Mouse (Mus musculus): ENCODE results near the gene Raf1. TPM values are rescaled to one million over a fixed set of nuclear protein-coding genes. Genes with fewer than 3 reads are reported as not detected.

The Raf1 gene
- polyA plus RNA-seq, 1 experiment from 2014 or later: 157 TPM

DNA sequence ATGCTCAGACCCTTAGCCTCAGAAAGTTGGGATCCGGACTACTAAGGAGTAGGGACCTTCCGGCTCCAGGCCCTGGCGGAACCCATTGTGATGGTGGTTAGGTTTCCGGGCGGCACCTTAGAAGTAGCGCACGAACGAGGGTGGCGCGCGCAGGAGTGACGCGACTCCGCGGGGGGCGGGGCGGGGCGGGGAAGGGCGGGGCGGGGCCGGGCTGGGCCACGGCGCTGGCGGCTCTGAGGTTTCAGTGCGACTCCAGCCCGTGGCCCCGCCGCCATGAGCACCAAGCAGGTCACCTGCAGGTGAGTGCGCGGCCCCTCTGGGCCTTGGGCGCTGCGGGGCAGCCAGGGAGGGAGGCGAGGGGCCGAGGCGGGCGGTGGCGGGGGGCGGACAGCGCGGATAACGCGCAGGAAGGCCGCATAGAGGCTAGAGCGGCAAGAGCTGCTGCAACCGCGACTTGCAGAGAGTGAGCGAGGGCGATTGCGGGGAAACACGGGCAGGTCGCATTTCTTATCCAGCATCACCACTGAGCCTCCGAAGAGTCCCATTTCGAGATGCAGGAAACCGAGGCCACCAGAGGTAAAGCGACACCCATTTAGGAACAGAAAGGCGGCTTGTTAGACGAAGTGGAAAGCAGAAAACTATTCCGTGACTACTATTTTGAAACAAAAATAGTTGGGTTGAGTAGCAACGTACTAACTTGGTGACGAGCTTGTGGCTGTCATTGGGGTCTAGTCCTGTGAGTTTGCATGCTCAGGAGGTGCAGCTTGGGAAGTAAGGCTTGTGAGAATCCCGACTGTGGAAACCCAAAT, 74.5 kb downstream of the Raf1 start, which contains the start of gene Mkrn2:
TSS of gene Mkrn2 (plus strand) at position 188 of the 809 bp plus-strand sequence.
- no peaks in the 10 kb centered on the region for H3K36me3 ChIP-seq
- WGBS: under 1% methylated on average over 49 of the region's 61 CpGs
- H3K4me1 ChIP-seq: peaks cover 8% of the 10 kb centered on the region
- ATAC-seq (ENCODE audit: low FRiP score, low read depth): peak; percentile 93
- H3K27ac ChIP-seq (replicated peaks): peak within 1 kb of the TSS; percentile 68
- peak within 1 kb of the TSS; percentile 72 for H3K9ac ChIP-seq (replicated peaks)
- no peaks in the 10 kb centered on the region for H3K9me3 ChIP-seq
- peak within 1 kb of the TSS; percentile 84 for H3K4me3 ChIP-seq
- no peaks in the 10 kb centered on the region for H3K27me3 ChIP-seq
- peak within 1 kb of the TSS; percentile 56 for H3K4me2 ChIP-seq (replicated peaks)

DNA sequence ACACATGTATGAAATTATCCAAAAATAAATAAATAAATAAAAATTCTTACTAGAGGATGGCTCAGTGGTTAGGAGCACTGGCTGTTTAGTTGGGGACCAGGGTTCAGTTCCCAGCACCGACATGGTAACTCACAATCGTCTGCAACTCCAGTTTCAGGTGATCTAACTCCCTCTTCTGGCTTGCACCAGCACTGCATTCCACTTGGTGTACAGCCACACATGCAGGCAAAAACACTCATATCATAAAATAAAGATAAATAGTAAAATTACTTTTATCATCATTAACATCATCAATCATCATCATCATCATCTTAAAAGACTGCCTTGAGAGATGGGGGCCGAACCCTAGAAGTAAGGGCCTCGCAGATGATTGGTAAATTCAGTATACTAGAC, 75.1 kb downstream of the Raf1 start:
- no peaks in the 10 kb centered on the region for H3K36me3 ChIP-seq
- peaks cover 8% of the 10 kb centered on the region for H3K4me1 ChIP-seq
- 74% methylated on average over 4 of the region's 4 CpGs for WGBS
- no peaks in the 10 kb centered on the region for H3K9me3 ChIP-seq
- H3K4me3 ChIP-seq: peak overlapping the region; percentile 84
- no peak; the same call in 1 of the 2 replicates for ATAC-seq (ENCODE audit: low FRiP score, low read depth)
- no peaks in the 10 kb centered on the region for H3K27me3 ChIP-seq
- H3K4me2 ChIP-seq (replicated peaks): peak overlapping the region; percentile 56
- H3K27ac ChIP-seq (replicated peaks): no peak overlapping the region
- no peak overlapping the region for H3K9ac ChIP-seq (replicated peaks)

DNA sequence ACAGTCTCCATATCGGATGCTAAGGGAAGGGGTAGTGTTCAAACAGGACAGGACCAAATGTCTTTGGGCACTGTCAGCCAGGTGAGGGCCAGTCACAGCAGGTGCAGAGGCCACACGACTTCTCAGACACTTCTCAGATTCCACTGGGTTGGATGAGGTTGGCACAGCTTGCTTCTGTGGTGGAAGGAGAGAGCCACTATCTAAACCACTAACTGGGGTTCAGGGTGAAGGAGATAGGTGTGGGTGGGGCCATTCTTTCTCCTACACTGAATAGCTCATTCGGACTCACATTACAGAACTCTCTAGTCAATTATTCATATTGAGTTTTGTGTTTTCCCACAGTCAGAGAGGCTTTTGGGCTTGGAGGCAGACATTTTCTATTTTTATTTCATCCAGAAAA, 80.8 kb downstream of the Raf1 start:
- Histone ChIP-seq H3K4me3 (no peak overlapping the region), H3K27ac (replicated peaks) (no peak overlapping the region), H3K9ac (replicated peaks) (no peak overlapping the region), H3K9me3 (no peaks in the 10 kb centered on the region), H3K4me1 (no peaks in the 10 kb centered on the region), H3K4me2 (replicated peaks) (no peak overlapping the region), H3K36me3 (no peaks in the 10 kb centered on the region), H3K27me3 (no peaks in the 10 kb centered on the region)
- 72% methylated on average over 3 of the region's 3 CpGs for WGBS
- ATAC-seq (ENCODE audit: low FRiP score, low read depth): no peak

DNA sequence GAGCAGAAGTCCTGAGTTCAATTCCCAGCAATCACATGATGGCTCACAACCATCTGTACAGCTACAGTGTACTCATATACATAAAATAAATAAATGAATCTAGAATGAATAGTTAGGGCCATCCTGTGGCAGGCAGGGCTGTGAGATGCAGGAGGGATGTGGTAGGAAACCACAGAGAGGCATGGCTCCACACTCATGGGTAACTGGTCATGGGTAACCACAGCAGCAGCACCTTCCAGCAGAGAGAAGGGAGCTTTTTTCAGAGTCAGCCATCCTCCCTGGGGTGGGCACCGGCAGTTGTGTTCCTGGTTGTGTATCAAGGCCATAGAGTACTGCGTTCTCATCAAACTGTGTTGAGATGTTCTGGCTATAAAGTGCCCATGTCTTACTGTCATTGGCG, 82.0 kb downstream of the Raf1 start:
- WGBS: 91% methylated on average over 3 of the region's 3 CpGs
- Histone ChIP-seq H3K4me1 (no peaks in the 10 kb centered on the region), H3K27me3 (no peaks in the 10 kb centered on the region), H3K9ac (replicated peaks) (no peak overlapping the region), H3K36me3 (no peaks in the 10 kb centered on the region), H3K4me2 (replicated peaks) (no peak overlapping the region), H3K27ac (replicated peaks) (no peak overlapping the region), H3K4me3 (no peak overlapping the region), H3K9me3 (no peaks in the 10 kb centered on the region)
- ATAC-seq (ENCODE audit: low FRiP score, low read depth): no peak

DNA sequence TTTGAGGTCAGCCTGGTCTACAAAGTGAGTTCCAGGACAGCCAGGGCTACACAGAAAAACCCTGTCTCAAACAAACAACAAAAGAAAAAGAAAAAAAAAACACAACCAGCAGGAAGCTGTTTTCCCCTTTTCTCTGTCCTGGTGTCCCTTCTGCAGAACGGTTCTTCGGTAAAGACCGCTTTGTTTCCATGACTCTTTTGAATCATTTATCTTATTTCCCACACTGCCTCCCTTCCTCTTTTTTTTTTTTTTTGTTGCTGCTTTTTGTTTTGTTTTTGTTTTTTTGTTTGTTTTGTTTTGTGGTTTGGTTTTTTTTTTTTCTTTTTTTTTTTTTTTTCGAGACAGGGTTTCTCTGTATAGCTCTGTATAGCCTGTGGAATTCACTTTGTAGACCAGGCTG, 83.2 kb downstream of the Raf1 start:
- Histone ChIP-seq H3K4me2 (replicated peaks) (no peak overlapping the region), H3K36me3 (no peaks in the 10 kb centered on the region), H3K9ac (replicated peaks) (no peak overlapping the region), H3K27me3 (no peaks in the 10 kb centered on the region), H3K4me1 (no peaks in the 10 kb centered on the region), H3K9me3 (no peaks in the 10 kb centered on the region), H3K4me3 (no peak overlapping the region), H3K27ac (replicated peaks) (no peak overlapping the region)
- no peak for ATAC-seq (ENCODE audit: low FRiP score, low read depth)
- 85% methylated on average over 3 of the region's 4 CpGs for WGBS

DNA sequence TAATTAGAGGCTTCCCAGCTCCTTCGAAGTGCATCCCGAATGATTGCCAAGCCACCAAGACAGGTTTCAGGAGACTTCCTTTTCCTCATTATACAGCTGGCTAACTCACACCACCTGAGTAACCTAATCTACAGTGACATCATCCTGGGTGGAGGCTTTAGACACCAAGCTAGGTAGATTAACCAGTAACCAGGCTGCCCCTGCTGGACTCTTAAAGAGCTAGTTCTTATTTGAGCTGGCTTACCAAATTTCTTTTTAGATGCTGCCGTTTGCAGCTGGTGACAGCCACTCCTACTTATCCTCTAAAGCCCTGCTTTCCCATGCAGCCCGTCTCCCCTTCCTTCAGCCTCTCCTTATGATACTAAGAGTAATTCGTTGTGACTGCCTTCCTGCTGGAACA, 84.0 kb downstream of the Raf1 start, which contains the start of gene Mkrn2os:
TSS of gene Mkrn2os (minus strand) at position 119 of the 400 bp plus-strand sequence.
- Histone ChIP-seq H3K9me3 (no peaks in the 10 kb centered on the region), H3K9ac (replicated peaks) (no peak within 1 kb of the TSS; the same call in 1 of the 2 replicates), H3K4me1 (no peaks in the 10 kb centered on the region), H3K36me3 (no peaks in the 10 kb centered on the region), H3K4me3 (no peak within 1 kb of the TSS), H3K27ac (replicated peaks) (no peak within 1 kb of the TSS), H3K4me2 (replicated peaks) (no peak within 1 kb of the TSS), H3K27me3 (no peaks in the 10 kb centered on the region)
- no peak for ATAC-seq (ENCODE audit: low FRiP score, low read depth)
- 70% methylated on average over 5 of the region's 5 CpGs for WGBS

DNA sequence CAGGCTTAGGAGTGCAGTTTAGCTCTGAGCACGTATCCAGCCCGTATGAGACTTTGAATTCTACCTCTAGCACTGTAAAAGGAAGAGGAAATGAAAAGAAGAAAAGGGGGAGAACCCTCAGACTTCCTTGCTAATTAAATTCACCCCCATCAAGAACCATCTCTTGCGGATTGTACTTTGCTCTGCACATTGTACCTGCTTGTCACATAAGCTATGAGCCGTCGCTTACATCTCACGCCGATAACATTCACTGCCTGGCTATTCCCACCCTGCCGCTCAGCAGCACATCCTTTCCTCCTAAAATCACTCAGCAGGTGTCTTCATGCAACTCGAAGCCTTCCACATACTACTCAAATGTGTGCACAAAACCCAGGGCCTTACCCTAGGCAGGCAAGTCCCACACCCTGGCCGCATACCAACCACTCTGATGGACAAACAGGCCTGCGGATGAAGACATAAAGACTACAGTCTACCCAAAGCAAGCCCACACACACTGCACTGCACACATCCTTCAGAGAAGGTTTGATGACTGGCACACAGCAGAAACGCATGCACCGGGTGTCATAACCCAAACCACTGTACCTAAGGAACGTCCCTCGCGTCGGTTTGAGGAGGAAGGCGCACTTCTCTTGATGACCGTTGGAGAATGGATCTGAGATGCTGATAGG, 84.6 kb downstream of the Raf1 start:
- 89% methylated on average over 19 of the region's 19 CpGs for WGBS
- H3K36me3 ChIP-seq: no peaks in the 10 kb centered on the region
- no peaks in the 10 kb centered on the region for H3K9me3 ChIP-seq
- H3K27me3 ChIP-seq: no peaks in the 10 kb centered on the region
- no peak overlapping the region for H3K9ac ChIP-seq (replicated peaks)
- H3K4me3 ChIP-seq: no peak overlapping the region
- H3K27ac ChIP-seq (replicated peaks): no peak overlapping the region
- no peaks in the 10 kb centered on the region for H3K4me1 ChIP-seq
- H3K4me2 ChIP-seq (replicated peaks): no peak overlapping the region
- ATAC-seq (ENCODE audit: low FRiP score, low read depth): no peak

DNA sequence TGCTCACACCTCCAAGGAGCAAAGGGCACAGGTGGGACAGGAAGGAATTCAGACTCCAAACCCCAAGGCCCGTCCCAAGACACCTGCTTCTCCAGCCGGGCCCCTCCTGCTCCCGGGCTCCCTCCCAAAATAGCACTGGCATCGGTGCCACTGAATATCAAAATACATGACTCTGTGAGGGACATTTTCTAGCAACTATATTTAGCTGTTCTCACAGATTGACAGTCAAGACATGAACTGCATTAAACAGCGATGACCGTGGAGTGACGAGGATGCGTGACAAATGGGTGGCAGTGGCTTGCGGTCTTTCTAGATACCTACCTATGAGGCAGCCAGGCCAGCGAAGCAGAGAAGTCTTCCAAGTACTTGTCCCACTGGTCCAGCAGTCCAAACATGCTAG, 90.1 kb downstream of the Raf1 start:
- Histone ChIP-seq H3K9me3 (no peaks in the 10 kb centered on the region), H3K36me3 (no peaks in the 10 kb centered on the region), H3K27me3 (no peaks in the 10 kb centered on the region), H3K4me3 (no peak overlapping the region), H3K9ac (replicated peaks) (no peak overlapping the region), H3K27ac (replicated peaks) (no peak overlapping the region), H3K4me2 (replicated peaks) (no peak overlapping the region), H3K4me1 (no peaks in the 10 kb centered on the region)
- 86% methylated on average over 10 of the region's 10 CpGs for WGBS
- no peak for ATAC-seq (ENCODE audit: low FRiP score, low read depth)

DNA sequence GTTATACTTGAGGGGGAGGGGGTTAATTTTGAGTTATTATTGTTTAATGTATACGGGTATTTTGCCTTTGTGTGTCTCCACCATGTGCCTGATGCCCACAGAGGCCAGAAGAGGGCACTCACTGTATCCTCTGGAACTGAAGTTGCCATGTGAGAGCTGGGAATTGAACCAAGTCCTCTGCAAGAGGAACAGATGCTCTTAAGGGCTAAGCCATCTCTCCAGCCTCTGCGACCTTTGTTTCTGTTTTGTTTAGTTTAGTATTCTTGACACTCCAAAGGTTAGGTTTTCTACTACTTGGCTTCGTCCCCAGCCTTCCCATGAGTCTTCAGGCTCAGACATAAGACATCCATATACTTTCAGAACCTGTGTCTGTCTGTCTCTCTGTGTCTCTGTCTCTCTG, 92.3 kb downstream of the Raf1 start:
- peaks cover 7% of the 10 kb centered on the region; the same call in 1 of the 2 replicates for H3K36me3 ChIP-seq
- no peaks in the 10 kb centered on the region for H3K9me3 ChIP-seq
- H3K27ac ChIP-seq (replicated peaks): no peak overlapping the region
- ATAC-seq (ENCODE audit: low FRiP score, low read depth): no peak
- H3K4me3 ChIP-seq: no peak overlapping the region
- H3K4me1 ChIP-seq: no peaks in the 10 kb centered on the region
- no peak overlapping the region for H3K4me2 ChIP-seq (replicated peaks)
- H3K27me3 ChIP-seq: no peaks in the 10 kb centered on the region
- H3K9ac ChIP-seq (replicated peaks): no peak overlapping the region
- WGBS: 75% methylated on average over 3 of the region's 3 CpGs

DNA sequence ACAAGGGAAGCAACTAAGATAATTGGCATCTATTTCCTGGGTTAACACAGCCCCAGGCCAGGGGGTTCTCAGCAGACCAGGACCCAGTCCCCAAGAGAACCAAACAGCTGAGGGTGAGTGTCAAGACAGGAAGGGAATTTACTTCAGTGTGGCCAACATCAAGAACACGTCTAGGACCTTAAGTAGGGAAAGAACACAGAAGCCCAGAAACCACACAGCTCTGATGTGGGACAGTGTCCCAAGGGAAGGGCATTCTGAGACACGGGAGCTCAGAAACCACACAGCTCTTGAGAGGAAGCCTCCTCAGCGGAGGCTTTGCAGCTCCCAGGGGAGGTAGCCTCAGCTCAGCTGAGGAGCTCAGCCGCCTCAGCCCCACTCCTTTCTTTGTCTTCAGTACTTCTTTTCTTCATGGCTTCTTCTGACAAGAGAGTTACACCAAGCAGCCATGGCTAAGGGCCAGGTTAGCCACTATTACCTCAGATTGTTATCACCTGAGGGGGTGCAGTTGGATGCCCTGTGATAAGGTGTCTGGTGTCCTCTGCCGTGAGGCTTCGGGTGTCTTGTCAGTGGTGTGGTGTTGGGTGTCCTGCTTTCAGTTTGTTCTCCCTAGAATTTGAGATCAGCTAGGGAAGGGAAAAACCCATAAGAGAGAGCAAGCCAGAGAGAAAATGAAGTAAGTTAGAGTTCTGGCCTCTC, 92.9 kb downstream of the Raf1 start:
- no peak overlapping the region for H3K4me2 ChIP-seq (replicated peaks)
- H3K27me3 ChIP-seq: no peaks in the 10 kb centered on the region
- no peaks in the 10 kb centered on the region for H3K4me1 ChIP-seq
- H3K27ac ChIP-seq (replicated peaks): no peak overlapping the region
- H3K36me3 ChIP-seq: peaks cover 12% of the 10 kb centered on the region
- no peak overlapping the region for H3K4me3 ChIP-seq
- ATAC-seq (ENCODE audit: low FRiP score, low read depth): no peak
- 78% methylated on average over 6 of the region's 6 CpGs for WGBS
- no peak overlapping the region for H3K9ac ChIP-seq (replicated peaks)
- no peaks in the 10 kb centered on the region for H3K9me3 ChIP-seq

DNA sequence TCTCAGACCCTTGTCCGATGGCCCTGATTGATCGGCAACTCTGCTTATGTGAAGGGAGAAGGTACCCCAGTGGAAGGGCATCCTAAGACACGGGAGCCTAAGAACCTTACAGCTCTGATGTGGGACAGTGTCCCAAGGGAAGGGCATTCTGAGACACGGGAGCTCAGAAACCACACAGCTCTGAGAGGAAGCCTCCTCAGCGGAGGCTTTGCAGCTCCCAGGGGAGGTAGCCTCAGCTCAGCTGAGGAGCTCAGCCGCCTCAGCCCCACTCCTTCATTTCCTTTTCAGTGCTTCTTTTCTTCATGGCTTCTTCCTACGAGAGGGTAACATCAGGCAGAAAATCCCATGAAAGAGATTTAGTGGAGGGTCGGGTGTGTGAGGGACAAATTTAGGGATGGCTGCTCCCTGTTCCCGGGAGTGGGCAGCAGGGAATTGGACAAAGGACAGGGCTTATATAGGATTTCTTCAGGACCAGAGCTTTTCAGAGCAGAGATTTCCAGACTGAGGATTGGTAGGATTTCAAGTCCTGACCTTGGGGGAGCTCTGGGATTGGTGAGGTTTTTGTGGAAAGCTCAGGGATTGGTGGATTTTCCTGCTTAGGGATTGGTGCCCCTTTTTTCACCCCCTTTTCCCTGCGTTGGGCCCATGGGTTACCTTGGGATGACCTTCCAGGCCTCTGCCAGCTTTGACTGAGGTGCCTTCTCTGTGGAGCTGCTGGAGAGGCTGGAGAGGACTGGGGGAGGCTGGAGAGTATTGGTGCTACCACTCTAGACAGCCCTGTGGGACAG, 93.9 kb downstream of the Raf1 start:
- ATAC-seq (ENCODE audit: low FRiP score, low read depth): no peak
- no peaks in the 10 kb centered on the region for H3K27me3 ChIP-seq
- WGBS: 73% methylated on average over 10 of the region's 10 CpGs
- H3K9me3 ChIP-seq: no peaks in the 10 kb centered on the region
- peaks cover 22% of the 10 kb centered on the region for H3K36me3 ChIP-seq
- H3K27ac ChIP-seq (replicated peaks): no peak overlapping the region
- no peak overlapping the region for H3K4me2 ChIP-seq (replicated peaks)
- no peak overlapping the region for H3K9ac ChIP-seq (replicated peaks)
- H3K4me3 ChIP-seq: no peak overlapping the region
- no peaks in the 10 kb centered on the region for H3K4me1 ChIP-seq
